Comparison of ENCODE assay signal across 8 mouse cellular contexts in the genomic region with DNA sequence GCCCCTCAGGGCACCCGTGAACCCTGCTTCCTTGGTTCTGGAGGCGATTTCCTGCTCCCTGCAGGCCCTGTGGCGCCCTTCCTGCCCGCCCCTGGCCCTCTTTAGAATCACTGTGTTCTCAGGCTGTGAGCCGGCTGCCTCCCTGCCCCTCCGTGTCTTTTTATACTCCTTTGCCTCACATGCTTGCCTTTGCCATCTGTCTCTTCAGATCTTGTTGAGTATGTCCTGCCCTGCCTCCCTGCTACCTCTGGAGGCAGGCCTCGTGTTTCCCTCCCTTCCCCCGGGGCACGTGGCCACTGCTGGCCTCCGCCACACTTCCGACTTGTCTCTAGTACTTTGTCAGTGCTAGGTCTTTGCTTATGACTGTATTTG. TPM values are rescaled to one million over a fixed set of nuclear protein-coding genes. Genes with fewer than 3 reads are reported as not detected.
DNase-seq lines count a peak whose midpoint lies in the region; ATAC-seq lines count a peak whose summit lies in the region.

No protein-coding gene starts in this region.

- no peak for ATAC-seq in liver, embryonic 12.5 days
- no peak for ATAC-seq in liver, embryonic 11.5 days (replicated peaks; ENCODE audit: low FRiP score)
- ATAC-seq in embryonic facial prominence, embryonic 12.5 days (ENCODE audit: insufficient number of reproducible peaks, insufficient read depth, low FRiP score, low TSS enrichment), result peak; percentile 31; the same call in 1 of the 2 replicates

- DNase-seq in liver, embryonic 11.5 days (ENCODE audit: low spot score), result no peak
- peak; percentile 60 for DNase-seq in heart, postnatal 4 days
- peak; percentile 50 for DNase-seq in left cerebral cortex, postnatal 4 days
- peak; percentile 67 to 70 for DNase-seq in right cerebral cortex, postnatal 10 days (ENCODE audit: low spot score in 2 of 2)
- DNase-seq in spleen, postnatal 4 days (ENCODE audit: low spot score in 2 of 2), result no peak
- no peak for DNase-seq in urinary bladder, postnatal 36 days (ENCODE audit: low spot score in 2 of 2)

- peaks cover 59% of the 10 kb centered on the region for H3K4me1 ChIP-seq in liver, embryonic 12.5 days
- peaks cover 39% of the 10 kb centered on the region for H3K4me1 ChIP-seq in liver, embryonic 11.5 days (replicated peaks; ENCODE audit: control insufficient read depth, insufficient read depth, low read length)
- peaks cover 87% of the 10 kb centered on the region for H3K4me1 ChIP-seq in embryonic facial prominence, embryonic 12.5 days

- peaks cover 44% of the 10 kb centered on the region for H3K36me3 ChIP-seq in liver, embryonic 12.5 days
- H3K36me3 ChIP-seq in liver, embryonic 11.5 days (ENCODE audit: control insufficient read depth, insufficient read depth, low read length), result peaks cover 2% of the 10 kb centered on the region; the same call in 1 of the 2 replicates
- H3K36me3 ChIP-seq in embryonic facial prominence, embryonic 12.5 days, result peaks cover 4% of the 10 kb centered on the region

- 56% methylated on average over 11 of the region's 11 CpGs for WGBS in liver, embryonic 12.5 days (ENCODE audit: insufficient replicate concordance)
- 51% methylated on average over 11 of the region's 11 CpGs for WGBS in liver, embryonic 11.5 days
- 23% methylated on average over 11 of the region's 11 CpGs for WGBS in embryonic facial prominence, embryonic 12.5 days

- H3K9ac ChIP-seq in liver, embryonic 12.5 days, result peak overlapping the region; percentile 15; the same call in 1 of the 2 replicates
- H3K9ac ChIP-seq in liver, embryonic 11.5 days (ENCODE audit: low read depth, low read length), result no peak overlapping the region; the same call in 1 of the 2 replicates
- peak overlapping the region; percentile 38; the same call in 1 of the 2 replicates for H3K9ac ChIP-seq in embryonic facial prominence, embryonic 12.5 days

- no peak overlapping the region for H3K4me2 ChIP-seq in liver, embryonic 12.5 days
- H3K4me2 ChIP-seq in liver, embryonic 11.5 days, result no peak overlapping the region
- H3K4me2 ChIP-seq in embryonic facial prominence, embryonic 12.5 days (replicated peaks), result peak overlapping the region; percentile 21

- no peaks in the 10 kb centered on the region for H3K27me3 ChIP-seq in liver, embryonic 12.5 days (replicated peaks)
- no peaks in the 10 kb centered on the region for H3K27me3 ChIP-seq in liver, embryonic 11.5 days (replicated peaks; ENCODE audit: control insufficient read depth, insufficient read depth, low read length)
- no peaks in the 10 kb centered on the region for H3K27me3 ChIP-seq in embryonic facial prominence, embryonic 12.5 days

- no peak overlapping the region for H3K27ac ChIP-seq in liver, embryonic 12.5 days
- no peak overlapping the region for H3K27ac ChIP-seq in liver, embryonic 11.5 days (ENCODE audit: low read depth, low read length)
- peak overlapping the region; percentile 54 for H3K27ac ChIP-seq in embryonic facial prominence, embryonic 12.5 days

- intact Hi-C loops in left cerebral cortex, postnatal 4 days (cut with DNase I), result no loop called here

- no peak overlapping the region for H3K4me3 ChIP-seq in liver, embryonic 12.5 days
- no peak overlapping the region for H3K4me3 ChIP-seq in liver, embryonic 11.5 days (ENCODE audit: low read depth, low read length)
- H3K4me3 ChIP-seq in embryonic facial prominence, embryonic 12.5 days, result no peak overlapping the region

- no peaks in the 10 kb centered on the region for H3K9me3 ChIP-seq in liver, embryonic 12.5 days (replicated peaks)
- H3K9me3 ChIP-seq in liver, embryonic 11.5 days (ENCODE audit: control insufficient read depth, low read length), result no peaks in the 10 kb centered on the region
- H3K9me3 ChIP-seq in embryonic facial prominence, embryonic 12.5 days, result no peaks in the 10 kb centered on the region

RNA-seq across cellular contexts. Expression of a gene that starts 6.2 kb away (rescaled TPM):
- polyA plus RNA-seq in liver, embryonic 12.5 days (2016; fragmentation: Nextera tagmentation; extraction: Ambion mirVana), result 26.9 and 27.5 TPM in 2 replicates
- 20.9 and 22.8 TPM in 2 replicates for polyA plus RNA-seq in liver, embryonic 11.5 days (2014; fragmentation: Nextera tagmentation; extraction: Ambion mirVana)
- 55.6 and 61.0 TPM in 2 replicates for polyA plus RNA-seq in embryonic facial prominence, embryonic 12.5 days (2016; fragmentation: Nextera tagmentation; extraction: Ambion mirVana)
- total RNA-seq in heart, postnatal 4 days (2021), result 10 to 100 TPM; 78.4 to 81.7 TPM
- total RNA-seq in left cerebral cortex, postnatal 4 days (2021), result 100 to 1,000 TPM; 127 to 130 TPM

Comparison
In these comparisons a context has a peak if more than half of its experiments do, and no peak if none do; other contexts are left out.
1. DNase-seq: peak in heart, postnatal 4 days (single experiment), left cerebral cortex, postnatal 4 days (single experiment) and right cerebral cortex, postnatal 10 days (2 of 2); none in liver, embryonic 11.5 days (single experiment), spleen, postnatal 4 days (0 of 2) and urinary bladder, postnatal 36 days (0 of 2).